Mouse (Mus musculus): ENCODE results near the gene Tst. TPM values are rescaled to one million over a fixed set of nuclear protein-coding genes. Genes with fewer than 3 reads are reported as not detected.

The Tst gene
- polyA plus RNA-seq, 1 experiment from 2014 or later, result 25.9 TPM

DNA sequence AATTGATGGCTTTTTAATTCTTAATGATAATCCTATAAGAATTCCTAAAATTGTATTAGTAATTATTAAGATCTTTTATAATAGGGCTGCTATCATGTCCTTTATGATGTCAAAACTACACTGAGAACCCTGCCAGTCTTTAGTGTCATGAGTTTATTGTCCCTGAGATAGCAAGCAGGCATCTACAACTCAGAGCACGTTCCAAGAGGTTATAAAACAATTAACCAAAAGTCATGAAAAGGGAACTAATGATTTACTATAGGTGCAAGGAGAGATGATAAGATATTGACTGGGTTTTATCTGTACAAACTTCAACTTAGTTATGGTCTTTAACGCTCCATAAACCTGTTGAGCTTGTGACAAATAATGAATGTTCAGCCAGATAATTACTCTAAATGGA lies 39.8 kb downstream of the Tst start:
- 85% methylated on average over 2 of the region's 2 CpGs for WGBS
- Histone ChIP-seq H3K4me1 (no peaks in the 10 kb centered on the region), H3K27me3 (peaks cover 37% of the 10 kb centered on the region)

DNA sequence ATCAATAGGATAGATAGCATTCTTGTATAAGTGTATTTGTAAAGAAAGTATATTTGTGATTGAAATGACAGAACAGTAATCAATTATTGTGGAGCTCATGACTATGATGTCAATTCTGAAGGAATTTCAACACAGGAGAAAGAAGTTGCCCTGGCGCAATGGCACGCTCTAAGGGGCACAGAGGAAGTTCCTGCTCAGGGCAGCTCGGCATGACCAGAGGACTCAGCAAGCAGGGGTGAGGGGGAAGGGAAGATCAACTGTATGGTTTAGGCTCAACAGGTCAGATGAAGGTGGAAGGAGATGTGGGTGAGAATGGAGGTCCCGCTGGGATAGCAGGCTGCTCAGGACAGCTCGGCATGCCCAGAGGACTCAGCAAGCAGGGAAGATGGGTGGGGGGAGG lies 50.2 kb downstream of the Tst start:
- WGBS, result 78% methylated on average over 5 of the region's 5 CpGs

More for the DNA sequence above, 39.8 kb downstream of the Tst start:
- Histone ChIP-seq H3K4me2 (no peak overlapping the region), H3K9me3 (0 out of 2 replicates have a peak, but pooled peaks cover 5% of the 10 kb centered on the region), H3K36me3 (no peaks in the 10 kb centered on the region), H3K9ac (no peak overlapping the region), H3K27ac (no peak overlapping the region), H3K4me3 (no peak overlapping the region)
- no peak for ATAC-seq (ENCODE audit: insufficient number of reproducible peaks, insufficient read depth, low FRiP score, low TSS enrichment, low read depth)

DNA sequence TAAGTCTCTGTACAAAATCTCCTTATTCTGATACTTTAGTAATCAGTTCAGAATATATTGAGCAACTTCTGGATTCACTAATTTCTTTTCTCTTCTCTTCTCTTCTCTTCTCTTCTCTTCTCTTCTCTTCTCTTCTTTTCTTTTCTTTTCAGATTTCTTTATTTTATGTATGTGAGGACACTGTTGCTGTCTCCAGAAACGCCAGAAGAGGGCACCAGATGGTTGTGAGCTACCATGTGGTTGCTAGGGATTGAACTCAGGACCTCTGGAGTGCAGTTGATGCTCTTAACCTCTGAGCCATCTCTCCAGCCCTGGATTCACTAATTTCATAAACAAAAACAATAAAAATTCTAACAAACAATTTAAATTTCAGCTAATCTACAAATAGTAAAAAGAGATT lies 50.7 kb downstream of the Tst start:
- no peaks in the 10 kb centered on the region for H3K36me3 ChIP-seq
- H3K9me3 ChIP-seq, result no peaks in the 10 kb centered on the region
- ATAC-seq (ENCODE audit: insufficient number of reproducible peaks, insufficient read depth, low FRiP score, low TSS enrichment, low read depth), result no peak
- no peak overlapping the region for H3K9ac ChIP-seq
- 0% methylated on average over 1 of the region's 1 CpGs for WGBS
- H3K27ac ChIP-seq, result no peak overlapping the region
- H3K4me3 ChIP-seq, result no peak overlapping the region
- H3K27me3 ChIP-seq, result no peaks in the 10 kb centered on the region
- H3K4me2 ChIP-seq, result no peak overlapping the region
- H3K4me1 ChIP-seq, result 0 out of 2 replicates have a peak, but pooled peaks cover 6% of the 10 kb centered on the region

More for the DNA sequence above, 50.2 kb downstream of the Tst start:
- H3K9me3 ChIP-seq, result no peaks in the 10 kb centered on the region
- 0 out of 2 replicates have a peak, but pooled peaks cover 6% of the 10 kb centered on the region for H3K4me1 ChIP-seq
- ATAC-seq (ENCODE audit: insufficient number of reproducible peaks, insufficient read depth, low FRiP score, low TSS enrichment, low read depth), result no peak
- no peak overlapping the region for H3K4me2 ChIP-seq
- H3K4me3 ChIP-seq, result no peak overlapping the region
- H3K9ac ChIP-seq, result no peak overlapping the region
- no peak overlapping the region for H3K27ac ChIP-seq
- H3K36me3 ChIP-seq, result no peaks in the 10 kb centered on the region
- no peaks in the 10 kb centered on the region for H3K27me3 ChIP-seq

DNA sequence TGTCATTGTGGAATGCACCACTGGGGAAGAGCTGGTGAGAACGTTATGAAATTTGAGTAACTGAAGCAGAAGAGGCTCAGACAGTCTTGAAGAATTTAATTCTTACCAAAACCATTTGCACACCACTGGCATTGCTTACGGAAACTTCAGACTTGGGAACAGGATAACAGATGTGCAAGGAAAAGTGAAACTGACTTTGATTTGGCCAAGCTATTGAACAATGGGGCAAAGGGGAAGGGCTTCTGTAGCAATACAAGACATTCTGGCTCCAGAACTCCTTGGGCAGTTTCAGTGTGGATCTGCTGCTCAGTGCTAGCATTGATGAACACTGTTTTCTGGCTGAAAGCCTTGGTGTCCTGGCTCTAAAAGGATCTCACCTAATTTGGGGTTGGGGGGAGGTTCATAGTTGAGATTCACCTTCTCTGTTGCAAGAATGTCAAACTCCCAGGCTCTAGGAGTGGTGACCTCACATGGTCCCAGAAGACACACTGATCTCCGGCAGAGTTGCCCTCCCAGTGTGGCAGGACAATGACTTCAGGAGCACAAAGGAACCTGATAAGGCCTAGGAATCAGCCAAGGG lies 54.0 kb downstream of the Tst start:
- Histone ChIP-seq H3K9me3 (no peaks in the 10 kb centered on the region), H3K9ac (no peak overlapping the region), H3K4me1 (0 out of 2 replicates have a peak, but pooled peaks cover 6% of the 10 kb centered on the region), H3K27ac (no peak overlapping the region), H3K36me3 (no peaks in the 10 kb centered on the region), H3K4me2 (no peak overlapping the region), H3K27me3 (no peaks in the 10 kb centered on the region), H3K4me3 (no peak overlapping the region)
- WGBS, result 36% methylated on average over 3 of the region's 3 CpGs
- ATAC-seq (ENCODE audit: insufficient number of reproducible peaks, insufficient read depth, low FRiP score, low TSS enrichment, low read depth), result no peak

Other genes starting within 250 kb of the Tst start
- gene Ift27, start 231.8 kb downstream of the Tst start, polyA plus RNA-seq (2015; fragmentation: Nextera tagmentation; extraction: Ambion mirVana), result 83.5 and 94.3 TPM in 2 replicates
- not detected in 2 replicates for gene Pvalb, start 199.5 kb downstream of the Tst start, polyA plus RNA-seq (2015; fragmentation: Nextera tagmentation; extraction: Ambion mirVana)
- 2.4 and 3.8 TPM in 2 replicates for gene Ncf4, start 161.1 kb downstream of the Tst start, polyA plus RNA-seq (2015; fragmentation: Nextera tagmentation; extraction: Ambion mirVana)
- gene Csf2rb2, start 100.2 kb downstream of the Tst start, polyA plus RNA-seq (2015; fragmentation: Nextera tagmentation; extraction: Ambion mirVana), result 0.23 and 0.70 TPM in 2 replicates
- gene Csf2rb, start 80.2 kb downstream of the Tst start, polyA plus RNA-seq (2015; fragmentation: Nextera tagmentation; extraction: Ambion mirVana), result 1.6 and 1.9 TPM in 2 replicates
- not detected in 2 replicates for gene Tex33, start 10.0 kb downstream of the Tst start, polyA plus RNA-seq (2015; fragmentation: Nextera tagmentation; extraction: Ambion mirVana)
- gene Mpst, start 509 bp upstream of the Tst start, polyA plus RNA-seq (2015; fragmentation: Nextera tagmentation; extraction: Ambion mirVana), result 2.6 and 2.8 TPM in 2 replicates
- gene Kctd17, start 22.7 kb upstream of the Tst start, polyA plus RNA-seq (2015; fragmentation: Nextera tagmentation; extraction: Ambion mirVana), result 49.5 and 50.6 TPM in 2 replicates
- 0.53 and 1.5 TPM in 2 replicates for gene Tmprss6, start 62.7 kb upstream of the Tst start, polyA plus RNA-seq (2015; fragmentation: Nextera tagmentation; extraction: Ambion mirVana)
- 0.28 and 0.30 TPM in 2 replicates for gene Il2rb, start 89.4 kb upstream of the Tst start, polyA plus RNA-seq (2015; fragmentation: Nextera tagmentation; extraction: Ambion mirVana)
- gene C1qtnf6, start 125.5 kb upstream of the Tst start, polyA plus RNA-seq (2015; fragmentation: Nextera tagmentation; extraction: Ambion mirVana), result 38.6 and 41.2 TPM in 2 replicates
- 0.45 TPM in 1 of 2 replicates, not detected in the other for gene Sstr3, start 138.8 kb upstream of the Tst start, polyA plus RNA-seq (2015; fragmentation: Nextera tagmentation; extraction: Ambion mirVana)
- gene Rac2, start 166.9 kb upstream of the Tst start, polyA plus RNA-seq (2015; fragmentation: Nextera tagmentation; extraction: Ambion mirVana), result 13.3 and 13.4 TPM in 2 replicates
- 8.5 and 10.1 TPM in 2 replicates for gene Cyth4, start 191.1 kb upstream of the Tst start, polyA plus RNA-seq (2015; fragmentation: Nextera tagmentation; extraction: Ambion mirVana)

Measured in embryonic facial prominence, embryonic 13.5 days (tissue).